ENCODE assay signal across 13 mouse cellular contexts in the genomic region with DNA sequence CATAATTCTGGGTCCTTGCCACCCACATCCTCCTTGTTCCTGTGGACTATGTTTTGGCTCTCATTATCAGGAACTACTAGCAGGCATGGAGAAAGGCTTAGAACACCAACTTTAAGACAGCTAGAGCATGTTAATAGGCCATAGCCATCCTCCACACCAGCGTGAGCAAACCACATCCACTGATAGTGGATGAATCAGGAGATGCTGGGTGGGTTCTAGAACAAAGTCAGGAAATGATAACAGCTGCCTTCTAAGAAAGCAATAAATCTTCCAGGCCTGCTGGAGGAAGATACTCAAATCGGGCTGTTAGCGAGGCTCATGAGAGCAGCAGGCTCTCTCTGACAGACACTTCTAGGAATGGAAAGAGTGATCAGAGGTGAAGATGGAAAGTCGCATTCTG.
"Had no signal": no experiment of that assay in that cellular context is flagged by ENCODE, and none has a peak within 500 bp of the region (broad histone marks: within the 10 kb centered on the region; RNA-seq: fewer than 3 reads in every experiment).

No protein-coding gene starts in this region.

- H3K27ac ChIP-seq: liver, embryonic 13.5 days; midbrain, embryonic 13.5 days had no signal

- H3K4me3 ChIP-seq: liver, embryonic 13.5 days; midbrain, embryonic 10.5 days; midbrain, embryonic 13.5 days; myocyte had no signal

- H3K27me3 ChIP-seq: liver, embryonic 13.5 days; midbrain, embryonic 13.5 days had no signal

- H3K4me2 ChIP-seq: liver, embryonic 13.5 days; midbrain, embryonic 13.5 days had no signal

- H3K36me3 ChIP-seq: liver, embryonic 13.5 days; midbrain, embryonic 10.5 days; midbrain, embryonic 13.5 days had no signal

- ATAC-seq: midbrain, embryonic 13.5 days; midbrain, embryonic 16.5 days had no signal

- DNase-seq: kidney, adult 18-20 months; kidney, adult 9 months; kidney, postnatal 10 days; kidney, postnatal 36 days; liver, embryonic 13.5 days; lung, adult 2 months; lung, postnatal 36 days; thymus, adult 18-20 months; thymus, postnatal 36 days had no signal

- H3K9me3 ChIP-seq: liver, embryonic 13.5 days; midbrain, embryonic 13.5 days had no signal

- H3K9ac ChIP-seq: liver, embryonic 13.5 days; midbrain, embryonic 13.5 days had no signal
